Mouse (Mus musculus) small intestine, adult 2 months (tissue): Measurements from ENCODE around the gene C2cd4b.

Experiments used
- CTCF ChIP-seq: fragments of 200-500 bp; IDR thresholded peaks from 2 replicates; pipeline ENCODE4 v1.5.1; 2012; ENCODE audit warnings: low read depth, mild to moderate bottlenecking, control low read depth, inconsistent platforms, low read length, moderate library complexity, mixed read lengths; ENCODE audit not compliant: insufficient replicate concordance, insufficient read length; ENCODE audit errors: extremely low read depth
- POLR2A ChIP-seq: fragments of 200-500 bp; IDR thresholded peaks from 2 replicates; pipeline ENCODE4 v1.6.1; 2012; ENCODE audit warnings: low read depth, mild to moderate bottlenecking, control low read depth, inconsistent platforms, low read length, moderate library complexity

- TF ChIP-seq POLR2A: no peak
- TF ChIP-seq CTCF: no peak
These were observed 51.3 kb downstream of the C2cd4b start for GRCm38 (mm10) chr9:67810527-67810926.
